Mouse (Mus musculus) frontal cortex, postnatal 25 days (tissue): ENCODE data around the gene Vps50.
"Not testable (repeated sequence)": the region's sequence is repeated elsewhere in the genome, so short reads cannot be mapped to it uniquely, and the experiment has no call there.

Experiments
- DNase-seq, 2 experiments: peaks; one replicate each; pipeline ENCODE4 v3.0.0; 2022; ENCODE audit warnings: low spot score in 2 of 2

The Vps50 gene

GRCm38 (mm10) chr6:3498162-3498848 lies at the start of gene Vps50, which contains the start of gene Hepacam2:
Gene Vps50 (plus strand): TSS chr6:3498382.
Gene Hepacam2 (minus strand): TSS chr6:3498298.
- DNase-seq: peak; percentile 67 to 81

GRCm38 (mm10) chr6:3454421-3454820 lies 43.8 kb upstream of the Vps50 start:
- no peak for DNase-seq

GRCm38 (mm10) chr6:3455944-3456536 lies 42.1 kb upstream of the Vps50 start:
- DNase-seq: no peak

DNA sequence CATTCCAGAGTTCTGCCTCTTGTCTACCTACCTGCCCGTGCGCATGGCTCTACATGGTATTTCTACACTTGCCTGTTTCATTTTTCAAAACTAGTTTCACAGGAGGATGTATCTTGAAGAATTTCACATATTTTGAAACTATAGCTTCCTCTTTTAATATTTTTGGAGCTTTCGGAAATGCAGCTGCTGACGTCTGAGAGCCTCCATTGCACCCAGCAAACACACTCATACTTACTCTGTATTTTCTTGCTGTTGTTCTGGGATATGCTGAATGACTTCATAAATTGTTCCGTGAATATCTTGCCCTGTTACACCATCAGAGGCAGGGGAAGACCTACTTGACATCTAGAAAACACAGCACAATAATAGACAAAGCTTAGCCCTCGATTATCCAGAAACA lies 35.2 kb upstream of the Vps50 start:
- no peak for DNase-seq

DNA sequence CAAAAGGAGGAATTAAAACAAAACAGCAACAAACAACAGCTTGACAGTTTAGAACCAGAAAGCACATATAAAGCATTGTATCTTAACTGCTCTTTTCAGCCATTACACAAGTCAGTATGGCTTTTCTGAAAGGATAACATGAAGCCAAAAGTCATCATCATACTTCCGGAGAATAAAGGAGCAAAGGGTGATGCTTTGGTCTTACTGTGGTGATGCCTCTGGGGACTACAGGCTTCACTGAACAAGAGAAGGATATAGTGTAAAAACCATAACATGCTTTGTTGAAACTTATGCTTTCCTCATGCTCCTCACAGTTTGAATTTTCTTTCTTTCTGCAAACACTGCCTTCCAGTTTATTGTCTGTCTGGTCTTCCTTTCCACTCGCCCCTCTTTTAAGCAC lies 34.6 kb upstream of the Vps50 start:
- DNase-seq: no peak

- no peak for DNase-seq
These were observed 29.6 kb upstream of the Vps50 start for GRCm38 (mm10) chr6:3468627-3469026.

DNA sequence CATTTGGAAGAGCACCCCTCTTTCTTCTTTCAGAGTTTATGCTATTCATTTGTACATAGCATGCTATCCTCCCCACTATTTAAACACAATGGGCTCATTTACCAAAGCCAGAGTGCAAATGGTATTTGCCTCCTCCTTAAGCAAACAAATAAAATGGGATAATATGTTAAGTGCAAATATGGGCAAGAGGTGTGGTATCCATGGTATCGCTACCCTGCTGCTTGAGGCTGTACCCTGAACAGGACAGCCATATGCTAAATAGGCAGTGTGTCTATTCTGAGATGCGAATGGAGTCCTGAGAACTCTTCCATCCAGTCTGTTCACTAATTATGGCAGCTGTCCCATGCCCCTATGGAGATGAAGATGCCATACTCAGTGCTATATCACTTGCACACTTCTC lies 27.5 kb upstream of the Vps50 start:
- no peak for DNase-seq

- DNase-seq: no peak
These were observed 21.9 kb upstream of the Vps50 start for GRCm38 (mm10) chr6:3476299-3476698.

DNA sequence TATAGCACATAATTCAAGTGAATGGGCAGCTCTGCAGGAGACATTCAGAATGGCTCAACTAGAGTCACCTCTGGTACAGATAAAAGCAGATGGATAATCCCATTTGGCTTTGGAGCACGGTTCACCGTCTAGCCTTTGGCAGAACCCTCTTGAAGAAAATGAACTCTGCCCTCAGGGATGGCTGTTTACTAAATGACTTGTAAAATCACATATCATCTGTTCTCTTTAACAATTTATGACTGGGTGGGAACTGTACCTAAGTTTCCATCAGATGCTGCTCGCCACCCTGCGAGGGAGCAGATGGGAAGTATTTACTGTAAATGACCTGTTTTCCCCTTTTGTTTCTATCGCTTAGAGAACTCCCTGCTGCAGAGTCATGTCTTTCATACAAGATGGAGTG lies 18.3 kb upstream of the Vps50 start:
- DNase-seq: no peak

GRCm38 (mm10) chr6:3481705-3482104 lies 16.5 kb upstream of the Vps50 start:
- DNase-seq: no peak

DNA sequence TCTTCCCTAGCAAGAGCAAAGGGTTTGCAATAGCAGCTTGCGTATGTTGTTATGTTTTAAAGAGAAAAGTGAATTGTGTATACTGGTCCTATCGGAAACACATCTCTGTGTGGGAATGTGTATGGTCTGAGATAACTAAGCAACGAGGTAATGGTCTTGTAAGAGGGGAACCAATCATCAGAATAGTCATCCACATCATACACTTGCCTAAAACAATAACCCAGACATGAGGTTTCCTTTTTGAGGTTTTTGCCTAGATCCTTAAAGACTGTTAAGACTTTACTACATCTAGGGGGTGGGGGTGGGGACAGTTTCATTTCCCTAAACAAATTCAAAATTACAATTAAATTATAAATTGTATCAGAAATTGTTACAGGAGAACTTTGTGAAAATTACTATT lies 13.0 kb upstream of the Vps50 start:
- no peak for DNase-seq

GRCm38 (mm10) chr6:3487355-3487754 lies 10.8 kb upstream of the Vps50 start:
- no peak for DNase-seq

DNA sequence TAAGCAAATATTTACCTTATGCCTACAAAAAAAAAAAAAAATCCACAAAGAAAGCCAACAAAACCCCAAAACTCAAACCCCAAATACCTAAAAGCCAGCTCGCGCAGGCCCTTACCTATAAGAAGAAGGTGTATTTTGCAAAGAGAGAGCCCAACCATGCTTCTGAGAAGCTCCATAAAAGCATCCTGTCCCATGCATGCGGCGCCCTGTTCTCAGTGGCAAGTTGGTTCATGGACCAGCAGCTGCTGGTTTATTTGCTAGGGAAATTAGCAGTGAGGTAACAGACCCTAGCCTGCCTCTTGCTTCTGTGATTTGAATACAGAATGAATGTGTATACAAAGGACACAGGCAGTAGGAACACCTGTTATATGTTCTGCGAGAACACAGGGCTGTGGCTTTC lies 3.9 kb upstream of the Vps50 start:
- no peak for DNase-seq

DNA sequence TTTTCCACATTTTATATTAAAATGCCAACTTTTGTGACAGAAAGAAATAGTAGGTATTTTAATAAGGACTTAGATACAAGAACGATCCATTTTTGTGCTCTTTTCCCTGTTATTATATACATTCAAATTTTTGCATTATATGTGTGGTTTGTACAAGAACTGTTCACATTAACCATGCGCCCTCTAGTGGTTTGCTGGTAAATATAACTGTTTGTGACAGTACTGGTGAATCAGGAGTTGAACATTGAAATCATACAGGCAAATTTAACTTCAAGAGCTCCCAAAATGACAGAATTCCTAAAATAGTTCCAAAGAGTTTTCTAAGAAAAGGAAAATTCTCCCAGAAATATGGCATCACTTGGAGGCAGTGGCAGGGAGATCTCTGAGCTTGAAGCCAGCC lies 2.0 kb upstream of the Vps50 start:
- no peak for DNase-seq

DNA sequence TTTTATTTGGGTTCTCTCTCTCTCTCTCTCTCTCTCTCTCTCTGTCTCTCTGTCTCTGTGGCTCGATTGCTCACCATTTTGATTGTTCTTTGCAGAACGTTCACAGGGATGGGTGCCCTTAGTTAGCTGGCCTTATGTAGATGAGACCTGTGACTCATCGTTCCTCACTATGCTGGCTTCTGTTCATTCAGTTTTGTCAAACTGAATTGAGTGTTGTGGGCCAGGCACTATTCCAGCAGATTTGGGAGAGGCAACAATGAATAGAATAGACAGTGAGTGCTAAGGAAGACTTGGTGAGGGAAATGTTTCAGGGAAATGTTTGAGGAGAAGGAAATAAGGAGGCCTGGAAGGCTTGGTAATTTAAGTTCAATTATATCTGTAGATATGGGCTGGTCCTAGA lies 2.1 kb downstream of the Vps50 start:
- no peak for DNase-seq

- DNase-seq: no peak
These were observed 7.1 kb downstream of the Vps50 start for GRCm38 (mm10) chr6:3505289-3505688.

DNA sequence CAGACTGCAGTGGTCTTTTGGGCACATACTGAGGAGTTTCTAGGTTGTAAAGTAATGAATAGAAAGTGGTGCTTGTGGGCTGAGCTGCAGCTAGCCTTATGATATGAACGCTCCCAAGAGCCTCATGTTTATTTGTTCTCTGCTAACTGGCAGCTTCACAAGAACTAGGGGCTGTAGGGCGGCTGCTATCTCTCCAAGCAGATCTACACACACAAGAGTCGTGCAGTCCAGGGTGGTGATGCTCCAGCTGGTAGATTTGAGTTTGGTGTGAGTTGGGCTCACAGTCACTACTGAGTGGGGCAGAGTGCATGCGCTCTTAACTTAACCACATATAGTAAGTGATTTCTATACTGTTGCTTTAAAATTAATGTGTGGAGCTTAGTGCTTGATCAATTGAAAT lies 8.9 kb downstream of the Vps50 start:
- no peak for DNase-seq

DNA sequence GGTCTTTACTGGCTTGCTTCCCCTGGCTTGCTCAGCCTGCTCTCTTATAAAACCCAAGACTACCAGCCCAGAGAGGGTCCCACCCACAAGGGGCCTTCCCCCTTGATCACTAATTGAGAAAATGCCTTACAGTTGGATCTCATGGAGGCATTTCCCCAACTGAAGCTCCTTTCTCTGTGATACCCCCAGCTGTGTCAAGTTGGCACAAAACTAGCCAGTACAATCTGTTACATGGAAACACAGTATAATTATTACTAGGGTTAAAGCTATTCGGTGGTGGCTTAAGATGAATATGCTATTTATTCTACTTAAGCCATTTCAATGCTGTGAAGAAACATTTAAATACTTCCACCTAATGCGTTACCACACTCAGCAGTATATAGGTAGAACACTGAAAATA lies 10.0 kb downstream of the Vps50 start:
- not testable (repeated sequence) for DNase-seq

GRCm38 (mm10) chr6:3509782-3510181 lies 11.6 kb downstream of the Vps50 start:
- DNase-seq: no peak

DNA sequence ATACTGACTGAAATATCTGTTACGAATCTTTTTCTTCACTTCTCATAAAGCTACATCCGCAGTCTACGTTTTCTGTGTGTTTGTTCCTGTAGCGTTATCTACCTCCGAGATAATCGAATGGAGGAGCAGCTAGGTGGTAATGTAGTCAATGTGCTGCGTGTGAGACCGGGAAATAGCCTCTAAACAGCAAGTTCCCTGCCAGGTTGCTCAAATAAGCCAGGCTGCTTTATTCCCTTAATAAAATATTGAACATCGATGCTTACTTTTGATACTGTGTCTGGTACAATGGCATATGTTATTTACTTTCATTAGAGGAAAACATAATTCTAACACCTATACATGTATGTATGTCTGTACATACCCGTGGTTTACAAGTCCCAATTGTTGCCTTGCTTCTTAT lies 12.9 kb downstream of the Vps50 start:
- no peak for DNase-seq

DNA sequence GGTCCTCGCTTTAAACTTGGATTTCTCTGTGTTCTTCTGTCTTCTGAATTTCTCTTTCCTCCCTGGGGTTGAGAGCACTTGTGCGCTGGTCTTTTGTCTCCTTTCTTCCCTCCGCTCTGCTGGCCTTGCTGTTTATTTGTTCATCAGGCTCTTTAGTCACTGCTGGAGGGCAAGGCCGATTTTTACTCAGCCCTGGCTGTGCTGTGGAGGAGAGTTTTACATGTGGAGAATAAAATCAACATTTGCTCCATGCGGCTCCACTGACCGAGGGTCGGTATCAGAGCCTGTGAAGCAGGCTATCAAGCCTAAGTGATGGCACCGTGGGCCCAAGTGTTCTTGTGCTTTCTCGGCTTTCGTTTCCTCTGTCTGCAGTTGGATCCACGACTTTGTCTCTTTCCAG lies 13.4 kb downstream of the Vps50 start:
- no peak for DNase-seq

DNA sequence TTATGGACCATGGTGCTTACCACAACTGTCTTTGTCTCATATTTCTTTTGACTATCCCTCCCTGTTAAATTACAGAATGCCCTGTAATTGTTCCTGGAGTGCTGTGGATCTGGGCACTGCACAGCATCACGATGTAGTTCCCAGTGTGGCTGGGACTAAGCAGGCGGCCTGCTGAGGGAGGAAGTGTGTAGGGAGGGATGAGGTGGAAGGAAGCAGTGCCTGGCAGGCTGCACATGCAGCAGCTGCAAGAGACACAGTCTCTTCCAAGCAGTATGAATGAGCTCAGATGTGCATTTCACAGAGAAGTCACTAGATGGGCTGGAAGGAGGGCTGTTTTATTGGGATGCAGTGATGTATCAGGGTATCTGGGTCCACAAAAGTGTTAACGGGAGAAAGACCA lies 14.4 kb downstream of the Vps50 start:
- DNase-seq: peak in 1 of 2 experiments; percentile 28

DNA sequence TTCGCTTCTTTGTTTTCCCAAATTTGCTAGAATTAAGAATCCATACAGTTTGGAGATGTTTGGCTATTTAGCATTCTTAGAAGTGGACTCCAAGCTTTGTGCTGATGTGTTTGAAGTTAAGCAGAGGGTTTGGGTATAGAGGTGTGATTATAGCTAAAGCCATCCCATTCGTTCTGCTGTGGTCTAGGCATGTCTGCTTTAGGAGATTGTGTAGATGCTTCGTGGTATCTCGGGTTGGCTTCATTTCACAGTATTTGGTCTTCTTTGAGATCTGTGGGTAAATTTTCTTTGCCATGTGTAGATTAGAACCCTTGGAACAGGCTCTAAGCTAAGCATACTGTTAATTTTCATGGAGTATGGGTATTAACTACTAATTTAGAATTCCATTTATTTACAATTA lies 30.0 kb downstream of the Vps50 start:
- no peak for DNase-seq

DNA sequence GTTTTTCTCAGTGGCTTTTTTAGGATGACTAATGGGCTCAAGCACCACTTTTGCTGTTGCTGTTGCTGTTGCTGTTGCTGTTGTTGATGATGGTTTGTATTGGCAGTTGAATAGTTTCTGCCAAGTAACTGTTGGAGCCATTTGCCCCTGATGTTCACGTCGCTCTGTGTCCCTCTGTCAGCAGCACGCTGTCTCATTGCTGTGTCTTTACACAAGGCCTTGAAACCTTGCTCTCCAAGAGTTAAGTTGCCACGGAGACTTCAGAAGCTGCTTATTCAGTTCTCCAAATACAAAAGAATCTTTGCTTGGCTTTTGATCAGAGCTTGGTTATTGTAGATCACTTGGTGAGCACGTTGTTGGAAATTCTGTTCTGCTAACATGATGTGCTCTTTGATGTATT lies 33.3 kb downstream of the Vps50 start:
- DNase-seq: no peak
